Mouse (Mus musculus): ENCODE measurements at regions not wholly inside any gene's neighbourhood (a gene's known extent, or its start where the extent isn't known, plus 50 kb on each side); places are given as distances from the start of the nearest gene placed in this dataset.

DNA sequence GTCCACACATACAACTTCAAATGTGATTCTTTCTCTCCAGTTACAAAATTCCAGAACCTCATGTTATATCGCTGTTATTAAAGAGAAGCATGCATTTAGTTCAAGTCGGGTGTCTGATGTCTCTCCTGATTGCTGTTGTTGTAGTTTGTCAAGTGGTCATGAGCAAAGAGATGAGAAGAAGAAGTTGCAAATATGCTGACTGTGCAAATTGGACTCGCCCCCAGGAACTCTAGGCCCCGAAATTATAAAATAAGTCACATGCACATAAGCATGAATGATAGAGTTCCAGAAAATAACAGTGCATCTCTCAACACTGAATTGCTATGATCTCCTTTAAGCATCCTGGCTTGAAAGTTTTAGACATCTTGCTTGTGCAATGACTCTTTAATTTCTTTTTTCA lies 53.3 kb downstream of the Kif2b start:
- TF ChIP-seq CTCF (IDR thresholded peaks at IDR 0.05; ENCODE audit: extremely low read depth, insufficient read depth, low read length) (no peak), POLR2A (IDR thresholded peaks at IDR 0.05; ENCODE audit: extremely low read depth, insufficient read depth, low read length) (no peak)
- no peak overlapping the region for H3K27ac ChIP-seq (ENCODE audit: insufficient read depth, low read length)

GRCm38 (mm10) chr11:91479236-91479635 lies 98.1 kb downstream of the Kif2b start:
- no peak overlapping the region for H3K27ac ChIP-seq (ENCODE audit: insufficient read depth, low read length)
- TF ChIP-seq CTCF (IDR thresholded peaks at IDR 0.05; ENCODE audit: extremely low read depth, insufficient read depth, low read length) (no peak), POLR2A (IDR thresholded peaks at IDR 0.05; ENCODE audit: extremely low read depth, insufficient read depth, low read length) (no peak)
- no peak overlapping the region for H3K4me3 ChIP-seq (ENCODE audit: insufficient read depth, low read length)
- H3K4me1 ChIP-seq (ENCODE audit: control insufficient read depth, insufficient read depth, low read length), result no peaks in the 10 kb centered on the region

More for the DNA sequence above, 53.3 kb downstream of the Kif2b start:
- no peak overlapping the region for H3K4me3 ChIP-seq (ENCODE audit: insufficient read depth, low read length)
- H3K4me1 ChIP-seq (ENCODE audit: control insufficient read depth, insufficient read depth, low read length), result no peaks in the 10 kb centered on the region

GRCm38 (mm10) chr11:91463578-91464401 lies 113.6 kb downstream of the Kif2b start:
- Histone ChIP-seq H3K4me1 (ENCODE audit: control insufficient read depth, insufficient read depth, low read length) (no peaks in the 10 kb centered on the region), H3K4me3 (ENCODE audit: insufficient read depth, low read length) (no peak overlapping the region)
- no peak for TF ChIP-seq POLR2A (IDR thresholded peaks at IDR 0.05; ENCODE audit: extremely low read depth, insufficient read depth, low read length)
- no peak for TF ChIP-seq CTCF (IDR thresholded peaks at IDR 0.05; ENCODE audit: extremely low read depth, insufficient read depth, low read length)

DNA sequence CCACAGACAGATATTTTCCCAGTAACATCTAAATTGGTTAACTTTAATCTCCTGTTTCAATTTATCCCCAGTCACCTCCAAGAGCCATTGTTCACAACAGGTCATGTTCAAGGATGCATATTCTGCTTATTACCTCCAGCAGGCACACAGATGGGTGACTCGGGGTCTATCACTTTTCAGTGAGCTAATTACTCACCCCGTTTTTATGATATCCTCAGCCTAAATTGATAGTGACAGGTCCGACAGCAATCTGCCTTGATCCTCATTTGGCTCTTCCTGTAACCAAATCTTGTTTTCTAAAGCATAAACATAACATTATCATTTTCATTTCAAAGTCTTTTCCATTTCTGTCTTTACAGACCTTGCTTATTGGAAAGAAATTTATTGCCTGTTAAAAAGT lies 115.4 kb downstream of the Kif2b start:
- no peaks in the 10 kb centered on the region for H3K4me1 ChIP-seq (ENCODE audit: control insufficient read depth, insufficient read depth, low read length)
- no peak overlapping the region for H3K4me3 ChIP-seq (ENCODE audit: insufficient read depth, low read length)
- H3K27ac ChIP-seq (ENCODE audit: insufficient read depth, low read length), result no peak overlapping the region
- TF ChIP-seq CTCF (IDR thresholded peaks at IDR 0.05; ENCODE audit: extremely low read depth, insufficient read depth, low read length) (no peak), POLR2A (IDR thresholded peaks at IDR 0.05; ENCODE audit: extremely low read depth, insufficient read depth, low read length) (no peak)

More at GRCm38 (mm10) chr11:91463578-91464401, 113.6 kb downstream of the Kif2b start:
- H3K27ac ChIP-seq (ENCODE audit: insufficient read depth, low read length), result no peak overlapping the region

DNA sequence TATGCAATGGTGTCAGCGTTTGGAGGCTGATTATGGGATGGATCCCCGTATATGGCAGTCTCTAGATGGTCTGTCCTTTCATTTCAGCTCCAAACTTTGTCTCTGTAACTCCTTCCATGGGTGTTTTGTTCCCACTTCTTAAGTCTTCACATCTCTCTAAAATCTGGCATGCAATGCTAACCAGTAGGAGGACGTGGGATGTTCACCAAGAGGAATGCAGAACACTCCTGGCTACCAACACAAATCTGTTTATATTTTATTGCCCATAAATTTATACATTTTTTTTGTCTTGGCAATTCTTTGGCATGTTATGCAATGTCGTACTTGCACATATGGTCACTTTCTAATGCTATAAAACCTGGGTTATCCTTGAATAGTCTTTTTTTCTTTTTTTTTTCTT lies 135.0 kb downstream of the Kif2b start:
- Histone ChIP-seq H3K4me1 (ENCODE audit: control insufficient read depth, insufficient read depth, low read length) (no peaks in the 10 kb centered on the region), H3K4me3 (ENCODE audit: insufficient read depth, low read length) (no peak overlapping the region), H3K27ac (ENCODE audit: insufficient read depth, low read length) (no peak overlapping the region)
- TF ChIP-seq CTCF (IDR thresholded peaks at IDR 0.05; ENCODE audit: extremely low read depth, insufficient read depth, low read length) (no peak), POLR2A (IDR thresholded peaks at IDR 0.05; ENCODE audit: extremely low read depth, insufficient read depth, low read length) (no peak)

DNA sequence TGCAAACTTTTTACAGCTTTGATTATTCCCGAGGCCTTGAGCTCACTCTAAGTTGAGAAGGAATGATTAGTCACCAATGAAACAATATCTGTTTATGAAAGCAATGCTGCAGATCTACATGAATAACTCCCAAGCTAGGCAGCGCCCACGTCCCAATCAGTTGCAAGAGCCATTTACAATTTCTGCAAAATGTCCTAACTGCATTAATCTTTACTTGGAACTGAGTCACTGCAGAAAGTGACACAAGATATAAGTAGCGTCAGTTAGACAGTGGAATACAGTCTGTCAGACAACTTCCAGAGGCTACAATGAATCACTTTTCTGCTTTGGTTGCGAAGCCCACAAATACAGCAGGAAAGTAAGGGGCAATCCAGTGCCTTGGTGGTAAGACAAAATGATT lies 145.2 kb downstream of the Kif2b start:
- TF ChIP-seq POLR2A (IDR thresholded peaks at IDR 0.05; ENCODE audit: extremely low read depth, insufficient read depth, low read length) (no peak), CTCF (IDR thresholded peaks at IDR 0.05; ENCODE audit: extremely low read depth, insufficient read depth, low read length) (no peak)
- no peak overlapping the region for H3K4me3 ChIP-seq (ENCODE audit: insufficient read depth, low read length)
- no peaks in the 10 kb centered on the region; the same call in 1 of the 2 replicates for H3K4me1 ChIP-seq (ENCODE audit: control insufficient read depth, insufficient read depth, low read length)

DNA sequence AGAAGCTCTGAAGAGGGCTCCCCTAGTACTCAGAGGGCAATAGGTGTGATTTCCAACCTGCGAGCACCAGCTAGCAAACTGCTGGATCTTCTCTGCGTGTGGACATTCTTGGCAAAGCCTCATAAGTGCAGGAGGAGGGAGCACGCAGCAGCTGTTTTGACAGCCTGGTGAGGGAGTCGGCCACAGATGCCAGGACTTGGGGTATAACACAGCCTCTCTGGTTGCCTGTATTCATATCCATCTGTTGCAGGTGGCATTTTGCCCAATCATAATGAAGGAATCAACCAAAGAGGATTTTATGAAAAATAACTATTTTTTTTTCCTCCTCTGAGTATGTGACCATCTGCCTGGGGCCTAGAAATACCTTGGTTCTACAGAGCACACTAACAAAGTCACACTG lies 150.6 kb downstream of the Kif2b start:
- no peak overlapping the region for H3K27ac ChIP-seq (ENCODE audit: insufficient read depth, low read length)
- H3K4me3 ChIP-seq (ENCODE audit: insufficient read depth, low read length), result no peak overlapping the region
- no peaks in the 10 kb centered on the region; the same call in 1 of the 2 replicates for H3K4me1 ChIP-seq (ENCODE audit: control insufficient read depth, insufficient read depth, low read length)
- TF ChIP-seq POLR2A (IDR thresholded peaks at IDR 0.05; ENCODE audit: extremely low read depth, insufficient read depth, low read length) (no peak), CTCF (IDR thresholded peaks at IDR 0.05; ENCODE audit: extremely low read depth, insufficient read depth, low read length) (no peak)

More for the DNA sequence above, 145.2 kb downstream of the Kif2b start:
- H3K27ac ChIP-seq (ENCODE audit: insufficient read depth, low read length), result no peak overlapping the region

DNA sequence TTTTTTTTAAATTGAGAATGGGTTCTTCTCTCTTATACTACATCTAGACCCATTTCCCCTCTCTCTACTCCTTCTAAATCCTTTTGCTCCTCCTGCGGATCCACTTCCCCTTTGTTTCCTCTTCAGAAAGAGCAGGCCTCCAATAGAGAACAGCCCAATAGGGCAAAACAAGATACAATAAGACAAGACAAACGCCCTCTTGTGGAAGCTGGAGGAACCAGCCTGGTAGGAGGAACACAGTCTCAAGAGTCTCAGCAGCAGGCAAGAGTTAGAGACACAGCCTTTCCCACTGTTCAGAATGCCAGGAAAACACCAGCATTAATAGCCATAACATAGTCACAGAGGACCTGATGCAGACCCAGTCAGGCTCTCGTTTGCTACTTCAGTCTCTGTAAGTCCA lies 190.2 kb downstream of the Kif2b start:
- Histone ChIP-seq H3K4me3 (ENCODE audit: insufficient read depth, low read length) (no peak overlapping the region), H3K27ac (ENCODE audit: insufficient read depth, low read length) (no peak overlapping the region), H3K4me1 (ENCODE audit: control insufficient read depth, insufficient read depth, low read length) (no peaks in the 10 kb centered on the region)
- no peak for TF ChIP-seq POLR2A (IDR thresholded peaks at IDR 0.05; ENCODE audit: extremely low read depth, insufficient read depth, low read length)
- TF ChIP-seq CTCF (IDR thresholded peaks at IDR 0.05; ENCODE audit: extremely low read depth, insufficient read depth, low read length), result no peak

GRCm38 (mm10) chr11:91357029-91357428 lies 220.3 kb downstream of the Kif2b start:
- Histone ChIP-seq H3K27ac (ENCODE audit: insufficient read depth, low read length) (no peak overlapping the region), H3K4me1 (ENCODE audit: control insufficient read depth, insufficient read depth, low read length) (no peaks in the 10 kb centered on the region), H3K4me3 (ENCODE audit: insufficient read depth, low read length) (no peak overlapping the region)
- TF ChIP-seq POLR2A (IDR thresholded peaks at IDR 0.05; ENCODE audit: extremely low read depth, insufficient read depth, low read length), result no peak
- no peak for TF ChIP-seq CTCF (IDR thresholded peaks at IDR 0.05; ENCODE audit: extremely low read depth, insufficient read depth, low read length)

DNA sequence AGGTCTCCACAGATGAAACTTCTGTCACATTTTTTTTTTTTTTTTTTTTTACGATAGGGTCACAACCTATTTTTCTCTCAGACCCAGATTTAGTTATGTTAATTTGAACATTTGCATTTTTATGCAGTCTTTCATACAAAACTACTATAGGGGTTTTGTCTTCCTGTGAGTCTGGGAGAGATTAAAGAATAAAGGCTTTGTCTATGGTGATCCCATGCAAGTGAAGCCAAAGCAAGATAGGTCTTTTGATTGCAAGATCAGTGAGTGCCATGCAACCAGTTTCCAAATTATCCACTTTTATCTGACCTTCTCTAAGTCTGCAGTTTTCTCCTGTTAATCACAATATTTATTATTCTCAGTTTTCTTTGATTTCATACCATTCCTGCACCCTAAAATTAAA lies 234.7 kb downstream of the Kif2b start:
- no peak for TF ChIP-seq POLR2A (IDR thresholded peaks at IDR 0.05; ENCODE audit: extremely low read depth, insufficient read depth, low read length)
- no peak for TF ChIP-seq CTCF (IDR thresholded peaks at IDR 0.05; ENCODE audit: extremely low read depth, insufficient read depth, low read length)
- no peaks in the 10 kb centered on the region for H3K4me1 ChIP-seq (ENCODE audit: control insufficient read depth, insufficient read depth, low read length)

More for the DNA sequence above, 234.7 kb downstream of the Kif2b start:
- no peak overlapping the region for H3K4me3 ChIP-seq (ENCODE audit: insufficient read depth, low read length)
- H3K27ac ChIP-seq (ENCODE audit: insufficient read depth, low read length), result no peak overlapping the region
